Mouse (Mus musculus) lung, adult 18-20 months (tissue): ENCODE results near the gene Lrrc74b.
"Not testable (repeated sequence)": the region's sequence is repeated elsewhere in the genome, so short reads cannot be mapped to it uniquely, and the experiment has no call there.

ENCODE experiments used
- DNase-seq, 2 experiments: peaks; one replicate each; pipeline ENCODE4 v3.0.0; 2022; ENCODE audit warnings: mixed read lengths in 2 of 2

Lrrc74b gene

GRCm38 (mm10) chr16:17542632-17543031 is 18.4 kb downstream of the Lrrc74b start:
- no peak for DNase-seq

GRCm38 (mm10) chr16:17536584-17536983 is 24.5 kb downstream of the Lrrc74b start:
- DNase-seq, result no peak

GRCm38 (mm10) chr16:17532676-17533329 is 28.2 kb downstream of the Lrrc74b start:
- DNase-seq, result no peak

- DNase-seq, result no peak
Measured at GRCm38 (mm10) chr16:17532271-17532670, 28.8 kb downstream of the Lrrc74b start.

- DNase-seq, result peak; percentile 96 to 97
Measured at GRCm38 (mm10) chr16:17530640-17531288, 30.3 kb downstream of the Lrrc74b start, which contains the start of gene Thap7. TSS of gene Thap7 (minus strand) at chr16:17531136.

GRCm38 (mm10) chr16:17529981-17530586 is 31.0 kb downstream of the Lrrc74b start:
- no peak for DNase-seq

- no peak for DNase-seq
Measured at GRCm38 (mm10) chr16:17528276-17528675, 32.8 kb downstream of the Lrrc74b start.

GRCm38 (mm10) chr16:17527606-17528005 is 33.4 kb downstream of the Lrrc74b start:
- DNase-seq, result no peak

- no peak for DNase-seq
Measured at GRCm38 (mm10) chr16:17526223-17526622, 34.8 kb downstream of the Lrrc74b start.

GRCm38 (mm10) chr16:17525524-17525923 is 35.5 kb downstream of the Lrrc74b start:
- no peak for DNase-seq

GRCm38 (mm10) chr16:17524156-17524555 is 36.9 kb downstream of the Lrrc74b start:
- no peak for DNase-seq

- no peak for DNase-seq
Measured at GRCm38 (mm10) chr16:17518910-17519309, 42.1 kb downstream of the Lrrc74b start.

- DNase-seq, result no peak
Measured at GRCm38 (mm10) chr16:17511431-17511830, 49.6 kb downstream of the Lrrc74b start.

- DNase-seq, result peak in 1 of 2 experiments; percentile 33
Measured at GRCm38 (mm10) chr16:17510686-17511085, 50.4 kb downstream of the Lrrc74b start.

GRCm38 (mm10) chr16:17510143-17510542 is 50.9 kb downstream of the Lrrc74b start:
- peak in 1 of 2 experiments; percentile 24 for DNase-seq

GRCm38 (mm10) chr16:17509240-17509597 is 51.8 kb downstream of the Lrrc74b start:
- DNase-seq, result no peak

GRCm38 (mm10) chr16:17508546-17509239 is 52.4 kb downstream of the Lrrc74b start, which contains the start of gene Lztr1:
TSS of gene Lztr1 (plus strand) at chr16:17508688.
- DNase-seq, result peak; percentile 88 to 89

GRCm38 (mm10) chr16:17508031-17508430 is 53.0 kb downstream of the Lrrc74b start:
- DNase-seq, result not testable (repeated sequence)

GRCm38 (mm10) chr16:17507018-17507552 is 54.0 kb downstream of the Lrrc74b start:
- no peak for DNase-seq

GRCm38 (mm10) chr16:17502681-17503080 is 58.4 kb downstream of the Lrrc74b start:
- DNase-seq, result no peak

- DNase-seq, result no peak
Measured at GRCm38 (mm10) chr16:17499249-17499883, 61.7 kb downstream of the Lrrc74b start.

- no peak for DNase-seq
Measured at GRCm38 (mm10) chr16:17496499-17497305, 64.3 kb downstream of the Lrrc74b start.
